Mouse (Mus musculus) small intestine, adult 10 weeks (tissue): Measurements from ENCODE around the gene Tex44. TPM values are rescaled to one million over a fixed set of nuclear protein-coding genes. Genes with fewer than 3 reads are reported as not detected.

ENCODE experiments used
- polyA plus RNA-seq: library from polyadenylated mRNA; stranded (reverse); fragments of 350-450 nt; fragmentation: Illumina TruSeq; extraction: RNeasy Lipid Tissue Mini Kit (QIAGEN cat#74804); gene quantifications from one replicate; pipeline ENCODE4 v1.2.3, GENCODE M21; 2014; ENCODE audit warnings: low replicate concordance

The Tex44 gene
- polyA plus RNA-seq, result not detected

GRCm38 (mm10) chr1:86426128-86426527 lies at the start of gene Tex44, which contains the start of gene Nmur1:
Gene Tex44, plus strand, starts transcription at chr1:86426329.
Gene Nmur1, minus strand, starts transcription at chr1:86426228.

Other genes with a start within 250 kb of the Tex44 start
- gene B3gnt7, start 123.5 kb upstream of the Tex44 start, polyA plus RNA-seq, result 2.0 TPM
- 244 TPM for gene Ncl, start 66.9 kb upstream of the Tex44 start, polyA plus RNA-seq
- gene Nmur1, start 101 bp upstream of the Tex44 start, polyA plus RNA-seq, result not detected
- gene Ptma, start 100.4 kb downstream of the Tex44 start, polyA plus RNA-seq, result 2,038 TPM
- gene Pde6d, start 156.3 kb downstream of the Tex44 start, polyA plus RNA-seq, result 10.3 TPM
- 3.1 TPM for gene Cops7b, start 156.6 kb downstream of the Tex44 start, polyA plus RNA-seq
- gene Nppc, start 244.2 kb downstream of the Tex44 start, polyA plus RNA-seq, result not detected